Mouse (Mus musculus): Measurements from ENCODE around the gene Hnrnpl. TPM values are rescaled to one million over a fixed set of nuclear protein-coding genes. Genes with fewer than 3 reads are reported as not detected.

The Hnrnpl gene
- total RNA-seq, 2 experiments from 2014 or later = 111 to 131 TPM

GRCm38 (mm10) chr7:28864288-28864750, 56.0 kb downstream of the Hnrnpl start:
- intact Hi-C loops (cut with DNase I) = no loop called here
- DNase-seq = no peak

- intact Hi-C loops (cut with DNase I) = loop anchor here (2.0 kb wide), 1 partner anchor 69 kb away; no protein-coding TSS in a partner anchor
- peak; percentile 68 to 80 for DNase-seq
Measured at GRCm38 (mm10) chr7:28865481-28866300, 57.4 kb downstream of the Hnrnpl start.

- DNase-seq = no peak
- intact Hi-C loops (cut with DNase I) = loop anchor here (2.0 kb wide), 1 partner anchor 70 kb away; no protein-coding TSS in a partner anchor
Measured at GRCm38 (mm10) chr7:28866769-28867507, 58.6 kb downstream of the Hnrnpl start.

GRCm38 (mm10) chr7:28867508-28868340, 59.4 kb downstream of the Hnrnpl start:
- DNase-seq = peak; percentile 73 to 75
- intact Hi-C loops (cut with DNase I) = loop anchor here (2.0 kb wide), 1 partner anchor 71 kb away; no protein-coding TSS in a partner anchor

- DNase-seq = no peak
- intact Hi-C loops (cut with DNase I) = no loop called here
Measured at GRCm38 (mm10) chr7:28870901-28871664, 62.7 kb downstream of the Hnrnpl start.

Other genes starting within 250 kb of the Hnrnpl start
- gene Samd4b, start 210.4 kb upstream of the Hnrnpl start, total RNA-seq (2021) = 10 to 100 TPM; 11.6 to 13.9 TPM
- 1 to 10 TPM; 1.8 to 2.5 TPM for gene Pak4, start 210.4 kb upstream of the Hnrnpl start, total RNA-seq (2021)
- gene Acp7, start 177.2 kb upstream of the Hnrnpl start, total RNA-seq (2021) = not detected
- gene Fbxo27, start 115.7 kb upstream of the Hnrnpl start, total RNA-seq (2021) = under 1 TPM; 0.59 to 0.69 TPM
- gene Fbxo17, start 91.7 kb upstream of the Hnrnpl start, total RNA-seq (2021) = 1 to 10 TPM; 3.9 to 5.4 TPM
- 10 to 100 TPM; 33.5 to 34.6 TPM for gene Mrps12, start 66.7 kb upstream of the Hnrnpl start, total RNA-seq (2021)
- gene Sars2, start 66.5 kb upstream of the Hnrnpl start, total RNA-seq (2021) = 10 to 100 TPM; 14.6 to 16.0 TPM
- not detected for gene Ccer2, start 52.4 kb upstream of the Hnrnpl start, total RNA-seq (2021)
- gene Sirt2, start 41.8 kb upstream of the Hnrnpl start, total RNA-seq (2021) = 10 to 100 TPM; 85.5 to 86.4 TPM
- gene Nfkbib, start 41.0 kb upstream of the Hnrnpl start, total RNA-seq (2021) = 10 to 100 TPM; 20.5 to 30.2 TPM
- gene Rinl, start 19.6 kb upstream of the Hnrnpl start, total RNA-seq (2021) = 1 to 10 TPM; 1.1 TPM
- 100 to 1,000 TPM; 214 to 252 TPM for gene Ech1, start 16.7 kb downstream of the Hnrnpl start, total RNA-seq (2021)
- 1 to 10 TPM; 2.5 to 3.1 TPM for gene Lgals4, start 25.3 kb downstream of the Hnrnpl start, total RNA-seq (2021)
- gene Lgals7, start 55.3 kb downstream of the Hnrnpl start, total RNA-seq (2021) = not detected
- gene Capn12, start 72.9 kb downstream of the Hnrnpl start, total RNA-seq (2021) = under 1 TPM in 1 of 2 experiments, not detected in 1; 0.15 TPM
- 10 to 100 TPM; 31.6 to 35.1 TPM for gene Actn4, start 153.8 kb downstream of the Hnrnpl start, total RNA-seq (2021)
- gene Eif3k, start 173.3 kb downstream of the Hnrnpl start, total RNA-seq (2021) = 100 to 1,000 TPM; 119 to 125 TPM
- gene Map4k1, start 173.5 kb downstream of the Hnrnpl start, total RNA-seq (2021) = under 1 TPM; 0.27 to 0.46 TPM